15 mouse cellular contexts compared by ENCODE assay signal in genomic region chr8:106919721-106920394, GRCm38 (mm10). TPM values are rescaled to one million over a fixed set of nuclear protein-coding genes. Genes with fewer than 3 reads are reported as not detected.
DNase-seq lines count a peak whose midpoint lies in the region.
"Had no signal": no experiment of that assay in that cellular context is flagged by ENCODE, and none has a peak within 500 bp of the region (broad histone marks: within the 10 kb centered on the region; RNA-seq: fewer than 3 reads in every experiment).

No protein-coding gene starts in this region.

- DNase-seq in layer of hippocampus, adult 11-12 months (ENCODE audit: low spot score): peak; percentile 62
- no peak for DNase-seq in layer of hippocampus, postnatal 14 days (ENCODE audit: low spot score in 2 of 2)
- DNase-seq in right cerebral cortex, adult 18-20 months: peak; percentile 87
- no peak for DNase-seq in right cerebral cortex, postnatal 4 days
- peak; percentile 59 to 66 for DNase-seq in left cerebral cortex, postnatal 14 days (ENCODE audit: low spot score in 2 of 2)
- DNase-seq in thymus, postnatal 36 days: no peak
- no peak for DNase-seq in urinary bladder, adult 18-20 months (ENCODE audit: low spot score in 2 of 2)
- DNase-seq in kidney, adult 9 months: no peak
- DNase-seq: cerebellum, adult 8-10 months; forebrain, postnatal 0 days; gastrocnemius, postnatal 25 days; kidney, postnatal 4 days; midbrain, embryonic 14.5 days; thymus, adult 18-20 months had no signal

- intact Hi-C loops in left cerebral cortex, postnatal 14 days (cut with DNase I): no loop called here

RNA-seq across cellular contexts. Expression of gene Sntb2, which starts 15.7 kb away (rescaled TPM):
- total RNA-seq in layer of hippocampus, postnatal 14 days (2021): 10 to 100 TPM; 11.9 to 13.0 TPM
- total RNA-seq in left cerebral cortex, postnatal 14 days (2021): 10 to 100 TPM in 1 of 2 experiments, 1 to 10 TPM in 1; 8.1 to 10.7 TPM

RNA-seq across cellular contexts. Expression of gene Utp4, which starts 26.4 kb away (rescaled TPM):
- total RNA-seq in layer of hippocampus, postnatal 14 days (2021): 10 to 100 TPM; 36.2 to 38.0 TPM
- 10 to 100 TPM; 29.5 to 31.4 TPM for total RNA-seq in left cerebral cortex, postnatal 14 days (2021)

RNA-seq across cellular contexts. Expression of gene Has3, which starts 49.8 kb away (rescaled TPM):
- total RNA-seq in layer of hippocampus, postnatal 14 days (2021): 1 to 10 TPM; 4.3 to 4.7 TPM
- 1 to 10 TPM; 3.0 to 4.1 TPM for total RNA-seq in left cerebral cortex, postnatal 14 days (2021)
- total RNA-seq: liver, adult 2 months had no signal

Comparison
In these comparisons a context has a peak if more than half of its experiments do, and no peak if none do; other contexts are left out.
1. DNase-seq: peak in layer of hippocampus, adult 11-12 months (single experiment), right cerebral cortex, adult 18-20 months (single experiment) and left cerebral cortex, postnatal 14 days (2 of 2); none in layer of hippocampus, postnatal 14 days (0 of 2), right cerebral cortex, postnatal 4 days (single experiment), thymus, postnatal 36 days (0 of 2), urinary bladder, adult 18-20 months (0 of 2) and kidney, adult 9 months (single experiment).